Mouse (Mus musculus): Measurements from ENCODE around the gene Asap2. TPM values are rescaled to one million over a fixed set of nuclear protein-coding genes. Genes with fewer than 3 reads are reported as not detected.

Gene Asap2
- polyA plus RNA-seq, 1 experiment from 2014 or later, result 18.7 TPM

- no peaks in the 10 kb centered on the region for H3K27me3 ChIP-seq (ENCODE audit: low read depth, poor library complexity, severe bottlenecking)
- no peaks in the 10 kb centered on the region for H3K9me3 ChIP-seq (replicated peaks)
- H3K4me1 ChIP-seq, result peaks cover 40% of the 10 kb centered on the region
- peaks cover 6% of the 10 kb centered on the region; the same call in 1 of the 2 replicates for H3K36me3 ChIP-seq
- no peak for DNase-seq (ENCODE audit: low spot score)
- H3K4me3 ChIP-seq, result no peak overlapping the region
- no peak overlapping the region for H3K27ac ChIP-seq
- WGBS, result 65% methylated on average over 4 of the region's 4 CpGs
Measured at GRCm38 (mm10) chr12:21139560-21139959, 149.3 kb downstream of the Asap2 start.

- Histone ChIP-seq H3K36me3 (peaks cover 11% of the 10 kb centered on the region), H3K9me3 (replicated peaks) (no peaks in the 10 kb centered on the region), H3K27ac (no peak overlapping the region), H3K4me3 (no peak overlapping the region), H3K4me1 (peaks cover 36% of the 10 kb centered on the region), H3K27me3 (ENCODE audit: low read depth, poor library complexity, severe bottlenecking) (no peaks in the 10 kb centered on the region)
- WGBS, result 93% methylated on average over 14 of the region's 14 CpGs
- no peak for DNase-seq (ENCODE audit: low spot score)
Measured at GRCm38 (mm10) chr12:21140153-21140552, 149.9 kb downstream of the Asap2 start.

- H3K9me3 ChIP-seq (replicated peaks), result no peaks in the 10 kb centered on the region
- DNase-seq (ENCODE audit: low spot score), result no peak
- peaks cover 34% of the 10 kb centered on the region for H3K4me1 ChIP-seq
- 96% methylated on average over 6 of the region's 6 CpGs for WGBS
- peaks cover 10% of the 10 kb centered on the region for H3K36me3 ChIP-seq
- no peak overlapping the region for H3K27ac ChIP-seq
- no peak overlapping the region for H3K4me3 ChIP-seq
- no peaks in the 10 kb centered on the region for H3K27me3 ChIP-seq (ENCODE audit: low read depth, poor library complexity, severe bottlenecking)
Measured at GRCm38 (mm10) chr12:21140741-21141308, 150.6 kb downstream of the Asap2 start.

GRCm38 (mm10) chr12:21141691-21142300, 151.5 kb downstream of the Asap2 start:
- peaks cover 10% of the 10 kb centered on the region for H3K36me3 ChIP-seq
- no peak overlapping the region for H3K27ac ChIP-seq
- 84% methylated on average over 5 of the region's 5 CpGs for WGBS
- DNase-seq (ENCODE audit: low spot score), result no peak
- H3K4me3 ChIP-seq, result no peak overlapping the region
- H3K4me1 ChIP-seq, result peaks cover 35% of the 10 kb centered on the region
- no peaks in the 10 kb centered on the region for H3K9me3 ChIP-seq (replicated peaks)
- no peaks in the 10 kb centered on the region for H3K27me3 ChIP-seq (ENCODE audit: low read depth, poor library complexity, severe bottlenecking)

- no peak for DNase-seq (ENCODE audit: low spot score)
- Histone ChIP-seq H3K36me3 (peaks cover 10% of the 10 kb centered on the region), H3K9me3 (replicated peaks) (no peaks in the 10 kb centered on the region), H3K27ac (no peak overlapping the region), H3K4me1 (peaks cover 42% of the 10 kb centered on the region), H3K27me3 (ENCODE audit: low read depth, poor library complexity, severe bottlenecking) (no peaks in the 10 kb centered on the region), H3K4me3 (no peak overlapping the region)
- WGBS, result 84% methylated on average over 9 of the region's 9 CpGs
Measured at GRCm38 (mm10) chr12:21142489-21143254, 152.4 kb downstream of the Asap2 start.

GRCm38 (mm10) chr12:21144602-21145001, 154.3 kb downstream of the Asap2 start:
- Histone ChIP-seq H3K27ac (no peak overlapping the region), H3K9me3 (replicated peaks) (no peaks in the 10 kb centered on the region), H3K4me3 (no peak overlapping the region), H3K36me3 (peaks cover 10% of the 10 kb centered on the region), H3K27me3 (ENCODE audit: low read depth, poor library complexity, severe bottlenecking) (no peaks in the 10 kb centered on the region), H3K4me1 (peaks cover 40% of the 10 kb centered on the region)
- DNase-seq (ENCODE audit: low spot score), result no peak
- WGBS, result 88% methylated on average over 5 of the region's 5 CpGs

GRCm38 (mm10) chr12:21145050-21145449, 154.8 kb downstream of the Asap2 start:
- no peak for DNase-seq (ENCODE audit: low spot score)
- Histone ChIP-seq H3K9me3 (replicated peaks) (no peaks in the 10 kb centered on the region), H3K4me1 (peaks cover 38% of the 10 kb centered on the region), H3K27ac (no peak overlapping the region), H3K36me3 (peaks cover 10% of the 10 kb centered on the region), H3K4me3 (no peak overlapping the region), H3K27me3 (ENCODE audit: low read depth, poor library complexity, severe bottlenecking) (no peaks in the 10 kb centered on the region)
- WGBS, result 90% methylated on average over 5 of the region's 5 CpGs

- WGBS, result 49% methylated on average over 4 of the region's 4 CpGs
Measured at GRCm38 (mm10) chr12:21146826-21147225, 156.6 kb downstream of the Asap2 start.

GRCm38 (mm10) chr12:21153279-21153707, 163.0 kb downstream of the Asap2 start:
- H3K27me3 ChIP-seq (ENCODE audit: low read depth, poor library complexity, severe bottlenecking), result no peaks in the 10 kb centered on the region
- no peak overlapping the region for H3K4me3 ChIP-seq
- H3K4me1 ChIP-seq, result peaks cover 22% of the 10 kb centered on the region; the same call in 1 of the 2 replicates
- H3K9me3 ChIP-seq (replicated peaks), result no peaks in the 10 kb centered on the region
- no peaks in the 10 kb centered on the region for H3K36me3 ChIP-seq
- no peak overlapping the region for H3K27ac ChIP-seq
- no peak for DNase-seq (ENCODE audit: low spot score)
- WGBS, result 81% methylated on average over 8 of the region's 8 CpGs

More at GRCm38 (mm10) chr12:21146826-21147225, 156.6 kb downstream of the Asap2 start:
- H3K27me3 ChIP-seq (ENCODE audit: low read depth, poor library complexity, severe bottlenecking), result no peaks in the 10 kb centered on the region
- no peak for DNase-seq (ENCODE audit: low spot score)
- H3K4me3 ChIP-seq, result no peak overlapping the region
- H3K27ac ChIP-seq, result no peak overlapping the region
- H3K9me3 ChIP-seq (replicated peaks), result no peaks in the 10 kb centered on the region
- peaks cover 35% of the 10 kb centered on the region for H3K4me1 ChIP-seq
- H3K36me3 ChIP-seq, result peaks cover 10% of the 10 kb centered on the region

- 71% methylated on average over 4 of the region's 4 CpGs for WGBS
- no peak overlapping the region for H3K27ac ChIP-seq
- no peak overlapping the region for H3K4me3 ChIP-seq
- H3K9me3 ChIP-seq (replicated peaks), result no peaks in the 10 kb centered on the region
- H3K4me1 ChIP-seq, result peaks cover 22% of the 10 kb centered on the region
- H3K27me3 ChIP-seq (ENCODE audit: low read depth, poor library complexity, severe bottlenecking), result no peaks in the 10 kb centered on the region
- DNase-seq (ENCODE audit: low spot score), result no peak
- no peaks in the 10 kb centered on the region for H3K36me3 ChIP-seq
Measured at GRCm38 (mm10) chr12:21155062-21155461, 164.8 kb downstream of the Asap2 start.

GRCm38 (mm10) chr12:21159304-21159703, 169.0 kb downstream of the Asap2 start:
- peaks cover 8% of the 10 kb centered on the region; the same call in 1 of the 2 replicates for H3K36me3 ChIP-seq
- no peaks in the 10 kb centered on the region for H3K27me3 ChIP-seq (ENCODE audit: low read depth, poor library complexity, severe bottlenecking)
- no peaks in the 10 kb centered on the region for H3K9me3 ChIP-seq (replicated peaks)
- 79% methylated on average over 7 of the region's 7 CpGs for WGBS
- no peak for DNase-seq (ENCODE audit: low spot score)
- H3K4me3 ChIP-seq, result no peak overlapping the region
- H3K4me1 ChIP-seq, result peaks cover 40% of the 10 kb centered on the region
- peak overlapping the region; percentile 39; the same call in 1 of the 2 replicates for H3K27ac ChIP-seq

- Histone ChIP-seq H3K27ac (no peak overlapping the region), H3K36me3 (peaks cover 8% of the 10 kb centered on the region; the same call in 1 of the 2 replicates), H3K4me1 (peaks cover 47% of the 10 kb centered on the region), H3K9me3 (replicated peaks) (no peaks in the 10 kb centered on the region), H3K27me3 (ENCODE audit: low read depth, poor library complexity, severe bottlenecking) (no peaks in the 10 kb centered on the region), H3K4me3 (no peak overlapping the region)
- WGBS, result 83% methylated on average over 8 of the region's 8 CpGs
- DNase-seq (ENCODE audit: low spot score), result no peak
Measured at GRCm38 (mm10) chr12:21160327-21160828, 170.1 kb downstream of the Asap2 start.

- DNase-seq (ENCODE audit: low spot score), result no peak
- no peak overlapping the region for H3K27ac ChIP-seq
- no peaks in the 10 kb centered on the region for H3K27me3 ChIP-seq (ENCODE audit: low read depth, poor library complexity, severe bottlenecking)
- H3K4me1 ChIP-seq, result peaks cover 55% of the 10 kb centered on the region
- peaks cover 8% of the 10 kb centered on the region; the same call in 1 of the 2 replicates for H3K36me3 ChIP-seq
- H3K9me3 ChIP-seq (replicated peaks), result no peaks in the 10 kb centered on the region
- 93% methylated on average over 4 of the region's 4 CpGs for WGBS
- no peak overlapping the region for H3K4me3 ChIP-seq
Measured at GRCm38 (mm10) chr12:21161841-21162240, 171.6 kb downstream of the Asap2 start.
